Mouse (Mus musculus): ENCODE results near the gene Ccdc115. TPM values are rescaled to one million over a fixed set of nuclear protein-coding genes. Genes with fewer than 3 reads are reported as not detected.

The Ccdc115 gene
- total RNA-seq (2021) = 10 to 100 TPM; 18.6 to 21.9 TPM
- long read RNA-seq, transcript Ccdc115-201 (5 exons, 1,705 nt) = major isoform, 45 of 53 reads
- long read RNA-seq, partial matches to known transcripts = 6 of 53 reads
- long read RNA-seq, other reads (novel, unspliced or antisense) = 2 of 53 reads

DNA sequence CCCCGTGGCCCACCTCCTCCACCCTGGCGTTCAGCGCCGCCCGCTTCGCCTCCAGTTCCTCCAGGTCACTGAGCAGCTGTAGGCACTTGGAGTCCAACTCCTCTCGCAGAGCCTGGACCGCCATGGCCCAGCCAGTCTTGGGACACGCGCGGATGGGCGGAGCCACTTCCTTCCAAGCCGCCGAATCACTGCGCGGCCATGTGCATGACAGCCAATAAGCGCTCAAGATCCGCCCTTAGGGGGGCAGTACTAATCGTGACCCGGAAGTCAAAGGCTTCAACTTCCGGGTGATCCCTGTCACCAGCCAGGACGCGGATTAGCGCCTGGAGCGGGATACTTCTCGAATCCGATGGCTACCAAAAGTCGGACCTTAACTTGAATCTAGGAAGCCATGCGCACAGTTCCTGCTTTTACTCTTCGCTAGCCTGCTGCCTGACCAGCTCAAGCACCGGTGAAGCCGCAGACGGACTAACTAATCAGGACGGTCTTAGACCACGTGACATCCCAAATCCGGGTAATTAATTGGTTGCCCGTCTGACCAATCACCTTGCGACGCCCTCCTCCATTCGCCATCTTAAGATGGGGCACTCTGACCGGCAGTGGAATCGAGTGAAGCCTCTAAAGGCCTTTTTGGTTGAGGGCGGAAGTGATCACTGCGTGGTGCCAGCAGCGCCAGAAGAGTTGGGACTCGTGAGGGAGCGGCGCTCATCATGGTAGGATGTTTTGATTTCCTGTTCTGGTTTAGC, at the start of gene Ccdc115, which contains the start of gene Imp4:
Ccdc115 (minus strand) TSS at position 458 of the 746 bp plus-strand sequence.
Imp4 (plus strand) TSS at position 637 of the 746 bp plus-strand sequence.
- peak; percentile 90 to 95 for DNase-seq (ENCODE audit: low spot score in 2 of 2)

DNA sequence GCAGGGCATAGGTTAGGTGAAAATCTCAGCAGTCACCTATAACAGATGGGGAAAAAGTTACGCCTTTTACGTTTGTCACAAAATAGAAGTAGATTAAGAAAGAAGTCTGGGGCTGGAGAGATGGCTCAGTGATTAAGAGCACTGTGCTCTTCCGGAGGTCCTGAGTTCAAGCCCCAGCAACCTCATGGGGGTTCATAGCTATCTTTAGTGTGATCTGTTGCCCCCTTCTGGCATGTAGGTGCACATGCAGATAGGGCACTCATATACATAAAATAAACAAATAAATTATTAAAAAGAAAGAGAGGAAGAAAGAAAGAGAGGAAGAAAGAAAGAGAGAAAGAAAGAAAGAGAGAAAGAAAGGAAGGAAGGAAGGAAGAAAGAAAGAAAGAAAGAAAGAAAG, 47.9 kb upstream of the Ccdc115 start:
- no peak for DNase-seq (ENCODE audit: low spot score in 2 of 2)

DNA sequence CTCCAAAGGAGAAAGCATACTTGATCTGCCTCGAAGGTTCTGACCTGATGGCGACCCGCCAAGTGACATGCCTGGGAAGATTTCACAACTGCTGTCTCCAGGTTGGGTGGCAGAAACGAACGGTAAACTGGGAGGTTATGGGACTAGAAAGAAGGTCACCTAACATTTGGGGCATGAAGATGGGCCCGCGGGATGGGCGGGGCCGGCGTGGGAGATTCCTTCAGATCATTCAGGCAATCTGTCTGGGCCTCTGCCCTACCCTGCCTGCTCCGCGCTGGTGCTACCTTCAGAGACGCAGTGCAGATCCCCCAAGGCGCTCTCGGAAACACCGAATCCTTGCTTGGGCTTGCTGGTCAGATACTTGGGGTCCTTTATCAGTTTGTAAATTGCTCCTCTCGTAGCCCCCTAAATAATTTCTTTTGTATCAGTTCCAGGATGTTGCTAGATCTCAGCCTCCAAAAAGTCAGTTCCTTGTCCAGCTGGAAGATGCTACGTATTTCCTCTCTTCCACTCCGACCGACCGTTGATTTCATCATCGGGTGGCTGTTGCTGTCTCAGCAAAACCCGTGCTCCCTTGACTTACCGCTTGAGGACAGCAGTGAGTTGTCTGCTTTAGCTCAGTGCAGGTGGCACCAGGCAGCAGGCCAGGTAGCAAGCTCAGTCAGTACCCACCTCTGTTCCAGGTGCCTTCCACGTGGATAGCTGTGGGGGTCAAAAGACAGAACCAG, 46.2 kb upstream of the Ccdc115 start:
- peak; percentile 42 to 66 for DNase-seq (ENCODE audit: low spot score in 2 of 2)

DNA sequence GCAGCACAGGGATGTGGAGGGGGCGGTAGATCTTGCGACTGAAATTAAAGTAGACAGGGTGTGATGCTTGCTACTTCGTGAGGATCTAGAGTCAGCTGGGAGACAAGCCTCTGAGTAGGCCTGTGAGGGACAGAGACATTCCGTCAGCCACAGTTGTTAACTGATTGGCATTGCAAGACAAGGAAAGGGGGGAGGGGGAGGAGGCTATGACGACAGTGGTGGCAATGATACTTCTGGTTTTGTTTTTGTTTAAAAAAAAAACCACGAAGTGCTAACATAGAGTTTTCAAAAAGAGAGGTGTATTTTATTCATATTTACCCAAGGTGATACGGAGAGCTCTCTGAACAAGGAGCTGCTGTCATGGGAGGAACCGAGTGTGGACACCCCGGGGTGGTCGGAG, 45.0 kb upstream of the Ccdc115 start:
- DNase-seq (ENCODE audit: low spot score in 2 of 2) = no peak

DNA sequence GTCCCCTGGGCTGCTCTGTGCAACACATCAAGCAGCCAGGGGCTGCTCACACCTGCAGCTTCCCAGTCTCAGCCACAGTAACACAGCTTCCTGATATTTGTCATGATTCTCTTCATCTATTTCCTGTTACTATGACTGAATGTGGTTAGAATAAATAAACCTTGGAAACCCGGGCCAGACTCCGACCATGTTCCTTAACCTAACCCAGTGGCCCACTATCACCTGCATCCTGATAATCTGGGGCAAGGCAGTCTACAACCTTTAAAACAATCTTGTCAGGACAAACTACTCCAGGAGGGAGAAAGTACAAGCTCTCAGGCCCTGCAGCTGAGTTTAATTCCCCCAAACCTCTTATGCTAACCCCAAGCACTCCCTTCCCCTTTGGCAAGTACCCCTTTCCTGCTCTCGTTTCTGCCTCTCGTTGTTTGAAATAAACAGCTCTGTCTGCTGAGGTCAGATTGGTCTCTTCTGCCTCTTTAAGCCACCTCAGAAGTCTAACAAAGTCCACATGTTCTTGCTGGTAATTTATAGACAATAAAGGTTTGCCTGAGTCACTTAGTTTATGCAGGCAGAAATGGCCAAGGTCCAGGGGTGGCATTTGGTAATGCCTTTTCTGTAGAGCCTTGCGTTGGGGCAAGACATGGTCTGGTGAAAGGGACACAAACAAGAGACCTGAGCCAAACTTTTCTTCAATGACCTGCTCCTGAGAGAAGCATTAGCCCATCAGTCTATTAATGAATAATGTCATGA, 42.6 kb upstream of the Ccdc115 start:
- DNase-seq (ENCODE audit: low spot score in 2 of 2) = no peak

DNA sequence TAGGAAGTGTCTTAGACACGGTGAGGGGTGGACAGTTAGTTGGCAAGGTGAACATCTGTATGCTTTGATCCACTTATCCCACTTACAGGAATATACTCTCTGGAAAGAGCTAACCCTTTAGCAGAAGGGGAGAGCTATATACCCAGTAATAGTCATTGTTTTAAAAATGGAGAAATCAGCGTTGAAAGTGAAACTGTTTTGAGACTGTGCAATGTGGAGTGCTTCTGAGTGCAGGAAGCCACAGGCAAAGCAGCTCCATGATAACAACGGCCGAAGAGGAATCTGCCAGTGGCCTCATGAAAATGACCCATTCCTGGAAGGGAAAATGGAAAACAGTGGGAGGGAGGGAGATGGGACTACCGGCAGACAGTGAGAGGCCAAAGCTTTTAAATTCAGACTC, 41.3 kb upstream of the Ccdc115 start:
- no peak for DNase-seq (ENCODE audit: low spot score in 2 of 2)

DNA sequence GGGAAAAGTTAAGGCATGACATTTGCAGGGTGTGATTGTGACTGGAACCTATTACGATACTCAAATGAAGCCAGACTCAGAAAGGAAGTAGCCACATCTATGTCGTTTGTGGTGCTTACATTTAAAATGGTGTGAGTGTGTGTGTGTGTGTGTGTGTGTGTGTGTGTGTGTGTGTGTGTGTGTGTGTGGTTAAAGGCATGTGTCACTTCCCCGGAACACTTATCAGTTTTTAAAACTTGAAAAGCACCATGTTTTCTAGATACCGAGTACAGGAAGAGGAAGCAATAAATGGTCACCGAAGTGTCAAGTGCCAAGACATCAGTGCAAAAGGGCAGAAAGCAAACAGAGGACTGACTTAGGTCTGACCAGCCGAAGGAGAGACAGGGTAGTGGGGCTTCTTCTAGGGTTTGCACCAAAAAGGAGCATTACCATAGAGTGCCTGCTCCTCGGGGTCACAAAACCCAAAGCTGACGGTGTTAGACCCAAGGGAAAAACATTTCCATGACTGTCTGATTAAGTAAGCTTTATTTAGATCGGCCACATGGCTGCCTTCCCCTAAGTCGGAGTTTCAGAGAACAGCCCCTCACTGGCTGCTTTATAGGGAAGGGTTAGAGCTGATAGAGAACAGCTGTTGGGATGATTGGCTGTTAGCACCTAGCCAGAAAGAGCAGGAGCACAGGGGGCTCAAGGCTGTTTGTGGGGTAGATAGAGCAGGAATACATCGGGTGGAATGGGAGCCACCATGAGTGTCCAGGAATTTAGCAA, 39.6 kb upstream of the Ccdc115 start:
- no peak for DNase-seq (ENCODE audit: low spot score in 2 of 2)

DNA sequence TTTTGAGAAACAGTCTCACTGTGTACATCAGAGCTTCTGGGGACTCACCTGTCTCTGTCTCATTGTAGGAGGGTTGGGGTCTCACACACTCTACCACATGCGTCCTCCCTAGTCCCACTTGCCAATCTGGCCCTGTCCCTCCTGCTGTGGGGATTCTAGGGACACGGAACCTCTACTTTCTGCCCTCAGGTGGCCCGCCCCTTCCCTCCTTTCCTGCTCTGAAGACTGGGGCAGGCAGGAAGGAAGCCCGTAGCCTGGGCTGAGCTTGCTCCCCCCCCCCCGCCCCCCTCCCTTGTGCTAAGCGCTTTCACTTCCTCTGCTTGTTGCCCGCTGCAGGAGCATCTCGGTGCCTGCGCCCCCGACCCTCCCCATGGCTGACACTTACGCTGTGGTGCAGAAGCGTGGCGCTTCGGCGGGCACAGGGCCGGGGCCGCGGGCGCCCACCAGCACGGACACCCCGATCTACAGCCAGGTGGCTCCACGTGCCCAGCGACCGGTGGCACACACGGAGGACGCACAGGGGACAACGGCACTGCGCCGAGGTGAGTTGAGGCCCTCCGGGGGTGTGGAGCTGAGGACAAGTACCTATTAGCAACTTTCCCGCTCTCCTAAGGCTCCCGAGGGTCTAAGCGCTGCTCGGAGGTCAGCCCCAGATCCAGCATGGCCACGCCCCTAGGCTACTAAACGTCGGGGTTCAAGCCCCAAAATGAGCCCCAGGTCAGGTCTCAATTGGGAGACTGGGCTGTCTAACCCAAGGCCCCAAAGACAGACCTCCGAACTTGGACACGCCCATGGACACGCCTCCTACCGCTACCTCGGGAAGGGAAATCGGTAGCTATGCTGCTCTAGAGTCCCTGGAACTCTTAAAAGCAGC, 33.2 kb upstream of the Ccdc115 start:
- peak in 1 of 2 experiments; percentile 19 for DNase-seq (ENCODE audit: low spot score in 2 of 2)

DNA sequence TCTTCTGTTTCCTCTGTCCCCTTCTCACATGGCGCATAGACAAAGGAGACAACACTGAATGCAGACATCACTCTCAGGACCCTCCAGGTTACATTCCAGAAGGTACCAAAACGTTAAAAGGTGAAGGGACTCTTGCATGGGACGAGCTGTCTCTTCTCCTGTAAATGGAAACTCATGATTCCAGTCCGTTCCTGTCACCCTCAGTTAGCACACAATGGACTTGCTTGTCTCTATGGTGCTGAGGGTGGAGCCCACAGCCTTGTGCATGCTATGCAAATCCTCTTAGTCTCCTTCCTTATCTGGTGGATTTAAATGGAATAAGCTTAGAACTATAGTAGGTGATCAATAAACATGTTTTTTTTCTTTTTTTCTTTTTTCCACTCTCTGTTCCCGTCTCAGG, 30.3 kb upstream of the Ccdc115 start:
- no peak for DNase-seq (ENCODE audit: low spot score in 2 of 2)

DNA sequence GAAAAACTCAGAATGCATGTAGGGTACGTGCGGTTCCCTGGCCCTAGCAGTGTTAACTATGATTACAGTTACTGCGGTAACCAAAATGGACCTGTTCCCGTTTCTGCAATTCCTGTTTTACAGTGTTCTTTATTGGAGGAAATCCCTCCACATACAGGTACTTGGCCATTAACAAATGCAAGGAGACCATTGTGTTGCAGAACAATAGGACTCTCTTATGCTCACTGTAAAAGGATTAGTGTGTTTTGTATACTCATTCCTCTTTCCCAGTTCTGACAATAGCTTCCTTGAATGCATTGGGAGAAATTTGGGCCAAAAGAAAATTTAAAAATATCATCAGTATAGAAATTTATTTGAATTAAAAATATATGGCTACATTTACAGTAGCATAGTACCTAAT, 29.0 kb upstream of the Ccdc115 start:
- DNase-seq (ENCODE audit: low spot score in 2 of 2) = no peak

DNA sequence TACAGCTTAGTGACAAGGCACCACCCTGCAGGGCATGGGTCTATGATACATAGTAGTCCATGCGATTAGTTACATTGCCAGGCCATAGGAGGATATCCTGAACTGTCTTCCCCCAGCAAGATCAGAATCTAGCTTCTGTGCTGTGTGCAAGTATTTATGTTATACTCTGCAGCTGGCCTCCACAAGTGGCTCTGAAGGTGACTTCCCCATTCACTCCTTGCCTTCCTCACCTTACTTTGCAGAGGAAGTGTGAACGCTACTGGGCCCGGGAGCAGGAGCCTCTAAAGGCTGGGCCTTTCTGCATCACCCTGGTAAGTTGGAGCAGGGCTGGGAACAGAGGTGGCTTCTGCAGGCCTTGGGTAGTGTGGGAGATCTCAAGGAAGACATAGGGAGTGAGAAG, 28.6 kb upstream of the Ccdc115 start:
- no peak for DNase-seq (ENCODE audit: low spot score in 2 of 2)

DNA sequence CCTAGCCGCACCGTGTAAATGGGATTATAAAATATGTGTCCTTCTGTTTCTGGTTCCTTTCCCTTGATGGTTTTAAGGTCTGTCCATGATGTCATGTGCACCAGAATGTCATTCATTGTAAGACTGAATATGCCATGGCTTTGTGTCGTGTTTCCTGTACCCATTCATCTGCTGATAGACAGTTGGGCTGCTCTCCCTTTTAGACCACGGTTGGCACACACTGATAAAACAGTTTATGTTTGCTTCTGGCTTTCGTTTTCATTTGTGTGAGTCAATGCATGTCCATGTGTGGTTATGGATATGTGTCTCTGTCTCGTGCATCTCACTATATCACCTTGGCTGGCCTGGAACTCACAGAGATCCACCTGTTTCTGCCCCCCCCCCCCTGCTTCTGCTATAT, 26.0 kb upstream of the Ccdc115 start:
- DNase-seq (ENCODE audit: low spot score in 2 of 2) = no peak

DNA sequence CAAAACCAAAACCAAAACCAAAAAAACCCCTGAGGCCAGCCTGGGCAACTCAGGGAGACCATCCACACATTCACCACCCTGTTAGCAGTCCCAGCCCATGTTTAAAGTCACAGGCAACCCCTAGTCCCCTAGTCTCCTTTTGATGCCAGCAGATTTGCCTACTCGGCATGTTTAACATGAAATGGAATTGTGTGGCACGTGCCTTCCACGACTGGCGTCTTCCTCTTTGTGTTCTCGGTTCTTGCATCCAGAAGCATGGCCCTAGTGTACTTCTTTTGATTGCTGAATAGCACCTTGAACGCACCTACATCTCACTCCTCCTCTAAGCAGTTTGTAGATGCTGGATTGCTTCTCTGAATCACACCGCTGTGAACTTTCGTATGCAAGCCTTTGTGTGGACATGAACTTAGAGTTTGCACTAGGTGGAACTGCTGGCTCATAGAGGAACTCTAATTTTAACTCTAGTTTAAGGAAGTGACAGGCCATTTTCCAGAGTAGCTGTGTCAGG, 24.9 kb upstream of the Ccdc115 start:
- no peak for DNase-seq (ENCODE audit: low spot score in 2 of 2)

DNA sequence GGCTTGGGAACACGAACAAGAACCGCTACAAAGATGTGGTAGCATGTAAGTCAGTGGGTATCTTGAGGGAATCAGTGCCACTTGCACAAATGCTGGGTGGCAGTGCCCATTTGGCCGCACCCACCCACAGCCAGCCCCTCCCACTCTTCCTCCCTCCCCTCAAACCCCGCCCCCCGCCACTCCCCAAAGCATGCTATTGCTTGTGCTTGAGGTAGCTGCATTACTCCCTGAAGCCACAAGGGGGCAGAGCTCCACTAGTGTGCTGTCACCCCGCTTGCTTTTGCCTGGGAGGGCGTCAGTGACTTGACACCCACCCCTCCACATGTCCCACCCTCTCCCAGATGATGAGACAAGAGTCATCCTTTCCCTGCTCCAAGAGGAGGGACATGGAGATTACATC, 23.3 kb upstream of the Ccdc115 start:
- DNase-seq (ENCODE audit: low spot score in 2 of 2) = peak; percentile 67 to 74

DNA sequence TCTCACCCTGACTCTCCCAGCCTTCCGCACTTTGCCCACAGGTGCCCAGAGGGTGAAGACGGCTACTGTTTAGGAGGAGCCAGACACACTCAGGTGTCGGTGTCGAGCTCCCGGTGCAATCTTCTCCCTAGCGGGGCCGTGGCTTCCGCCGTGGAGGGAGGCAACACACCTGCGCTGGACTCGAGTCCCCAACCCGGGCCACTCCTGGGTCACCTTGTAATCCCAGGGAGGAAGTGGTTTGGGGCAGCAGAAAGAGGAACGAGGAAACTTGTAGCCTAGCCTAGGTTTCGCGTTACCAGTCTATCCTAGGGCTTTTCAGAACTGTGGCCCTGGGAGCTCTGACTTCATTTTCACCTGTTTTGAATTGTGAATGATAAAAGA, 20.6 kb upstream of the Ccdc115 start:
- DNase-seq (ENCODE audit: low spot score in 2 of 2) = no peak

DNA sequence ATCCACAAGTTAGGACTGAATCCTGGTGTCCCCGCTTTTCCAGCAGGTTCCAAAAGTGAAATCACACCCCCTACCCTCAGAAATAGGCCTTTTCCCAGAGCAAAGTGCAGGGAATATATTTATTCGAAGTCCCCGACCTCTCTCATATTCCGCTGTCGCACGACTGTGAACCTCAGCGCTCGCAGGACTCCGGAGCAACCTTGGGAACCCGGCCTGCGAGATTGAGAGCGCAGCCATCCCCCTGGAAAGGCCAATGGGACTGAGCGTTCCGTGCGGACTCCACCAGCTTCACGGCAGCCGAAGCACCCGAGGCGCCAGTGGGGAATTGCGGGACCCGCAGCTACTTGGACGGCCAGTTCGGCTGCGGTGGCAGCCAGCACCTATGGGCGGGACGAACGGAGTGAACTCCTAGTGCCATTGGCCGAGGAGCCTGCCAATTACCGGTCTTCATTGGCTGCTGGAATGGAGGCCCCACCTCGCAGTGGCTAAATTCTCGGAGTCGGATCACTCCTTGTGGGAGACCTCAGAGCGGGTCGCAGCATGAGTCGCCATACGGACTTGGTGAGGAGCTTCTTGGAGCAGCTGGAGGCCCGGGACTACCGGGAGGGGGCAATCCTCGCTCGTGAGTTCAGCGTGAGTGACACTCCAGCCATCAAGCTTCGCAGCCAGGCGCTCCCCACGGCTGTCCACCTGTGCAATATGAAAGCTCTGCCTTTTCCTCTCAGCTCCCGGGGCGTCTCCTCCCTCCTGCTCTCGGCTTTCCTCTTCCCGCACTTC, 20.0 kb upstream of the Ccdc115 start, which contains the start of gene Ptpn18:
Ptpn18 (plus strand) TSS at position 479 of the 777 bp plus-strand sequence.
- peak; percentile 88 to 91 for DNase-seq (ENCODE audit: low spot score in 2 of 2)

DNA sequence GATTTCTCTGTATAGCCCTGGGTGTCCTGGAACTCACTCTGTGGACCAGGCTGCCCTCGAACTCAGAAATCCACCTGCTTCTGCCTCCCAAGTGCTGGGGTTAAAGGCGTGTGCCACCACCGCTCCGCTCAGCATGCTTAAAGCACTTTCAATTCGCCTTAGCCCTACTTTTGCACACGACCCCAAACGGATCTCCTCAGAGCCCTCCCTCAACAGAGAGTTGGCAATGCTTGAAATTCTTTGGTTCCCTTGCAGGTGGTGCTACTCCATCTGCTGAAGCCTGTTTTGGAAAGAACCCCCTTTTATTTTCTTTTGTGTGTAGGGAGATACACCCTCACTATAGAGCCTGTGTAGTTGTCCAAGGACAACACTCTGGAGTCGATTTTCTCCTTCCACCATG, 19.0 kb upstream of the Ccdc115 start:
- no peak for DNase-seq (ENCODE audit: low spot score in 2 of 2)

DNA sequence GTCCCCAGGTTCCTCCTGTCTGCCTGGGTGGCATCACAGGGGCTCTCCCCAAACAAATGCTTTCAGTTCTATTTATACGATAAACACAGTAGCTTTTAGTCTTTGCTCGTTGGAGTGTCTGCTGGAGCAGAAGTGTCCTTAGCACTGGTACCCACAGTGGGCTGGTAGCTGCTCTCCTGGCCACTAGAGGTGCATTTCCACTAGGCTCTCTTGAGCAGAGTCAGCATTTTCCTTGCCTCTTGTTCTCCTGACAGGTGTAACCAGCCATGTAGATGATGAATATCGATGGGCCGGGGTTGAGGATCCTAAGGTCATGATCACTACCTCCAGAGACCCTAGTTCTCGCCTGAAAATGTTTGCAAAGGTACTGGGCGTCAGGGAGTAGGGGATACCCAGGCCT, 3.7 kb upstream of the Ccdc115 start:
- no peak for DNase-seq (ENCODE audit: low spot score in 2 of 2)

Data from layer of hippocampus, postnatal 10 days (tissue).